Mouse (Mus musculus) forebrain, embryonic 11.5 days (tissue): ENCODE data around the gene Sema4b. TPM values are rescaled to one million over a fixed set of nuclear protein-coding genes. Genes with fewer than 3 reads are reported as not detected.

Source experiments
- ATAC-seq: fragments of 200-750 bp; cut with Nextera tagmentation; replicated peaks from 2 replicates; pipeline ENCODE4 v1.8.0; 2017; ENCODE audit warnings: moderate TSS enrichment; ENCODE audit not compliant: low FRiP score
- DNase-seq: peaks from one replicate; pipeline ENCODE4 v3.0.0-alpha.2; 2017; ENCODE audit warnings: low spot score
- H3K27ac ChIP-seq: fragments of 300-500 bp; sonication (generic); 2 replicates; pipeline ENCODE4 v1.5.1; 2014; ENCODE audit warnings: low read depth, low read length
- H3K27me3 ChIP-seq: fragments of 300-500 bp; sonication (generic); 2 replicates; pipeline ENCODE4 v1.6.1; 2014; ENCODE audit warnings: mild to moderate bottlenecking, low read length, mixed read lengths; ENCODE audit not compliant: control insufficient read depth, insufficient read depth
- H3K36me3 ChIP-seq: fragments of 300-500 bp; sonication (generic); 2 replicates; pipeline ENCODE4 v1.6.1; 2014; ENCODE audit warnings: mild to moderate bottlenecking, low read length, moderate library complexity, mixed read lengths; ENCODE audit not compliant: control insufficient read depth, insufficient read depth
- H3K4me1 ChIP-seq: fragments of 300-500 bp; sonication (generic); replicated peaks from 2 replicates; pipeline ENCODE4 v1.6.1; 2014; ENCODE audit warnings: low read length, mixed read lengths; ENCODE audit not compliant: control insufficient read depth, insufficient read depth
- H3K4me2 ChIP-seq: fragments of 300-500 bp; sonication (generic); 2 replicates; pipeline ENCODE4 v1.6.1; 2014; ENCODE audit warnings: low read depth, mild to moderate bottlenecking, low read length, moderate library complexity, mixed read lengths; ENCODE audit not compliant: severe bottlenecking
- H3K4me3 ChIP-seq: fragments of 300-500 bp; sonication (generic); 2 replicates; pipeline ENCODE4 v1.5.1; 2014; ENCODE audit warnings: low read depth, low read length
- H3K9ac ChIP-seq: fragments of 300-500 bp; sonication (generic); 2 replicates; pipeline ENCODE4 v1.6.1; 2014; ENCODE audit warnings: low read length
- H3K9me3 ChIP-seq: fragments of 300-500 bp; sonication (generic); 2 replicates; pipeline ENCODE4 v1.6.1; 2016; ENCODE audit warnings: low read length, mixed read lengths; ENCODE audit not compliant: control insufficient read depth
- WGBS: fragments of 180-500 bp; shearing (Covaris S2); extraction: QIAGEN DNeasy Blood & Tissue Kit; methylation state at CpG from one replicate; pipeline ENCODE4 v1.1.7; 2014; 5-methylcytosine and 5-hydroxymethylcytosine counted together
- polyA plus RNA-seq: library from polyadenylated mRNA; unstranded; fragments of >200 nt; fragmentation: Nextera tagmentation; extraction: Ambion mirVana; gene quantifications from 2 replicates; pipeline ENCODE4 v1.2.1, GENCODE M21; 2014

Sema4b gene
- 15.7 and 17.3 TPM in 2 replicates for polyA plus RNA-seq

GRCm38 (mm10) chr7:80186531-80187296, at the start of gene Sema4b:
Sema4b (plus strand) TSS chr7:80186841.
- no peaks in the 10 kb centered on the region for H3K9me3 ChIP-seq
- H3K9ac ChIP-seq, result peak within 1 kb of the TSS; percentile 66
- peaks cover 27% of the 10 kb centered on the region for H3K4me1 ChIP-seq
- H3K27ac ChIP-seq, result peak within 1 kb of the TSS; percentile 92
- H3K4me3 ChIP-seq, result peak within 1 kb of the TSS; percentile 46
- peak; percentile 97 for DNase-seq
- WGBS, result 2% methylated on average over 51 of the region's 51 CpGs
- peak; percentile 97 for ATAC-seq
- no peaks in the 10 kb centered on the region for H3K36me3 ChIP-seq
- no peaks in the 10 kb centered on the region for H3K27me3 ChIP-seq
- H3K4me2 ChIP-seq, result peak within 1 kb of the TSS; percentile 68

GRCm38 (mm10) chr7:80138375-80138774, 48.3 kb upstream of the Sema4b start:
- Histone ChIP-seq H3K27ac (no peak overlapping the region), H3K4me2 (no peak overlapping the region), H3K9ac (no peak overlapping the region), H3K4me3 (no peak overlapping the region), H3K9me3 (no peaks in the 10 kb centered on the region; the same call in 1 of the 2 replicates), H3K27me3 (no peaks in the 10 kb centered on the region), H3K4me1 (peaks cover 2% of the 10 kb centered on the region), H3K36me3 (no peaks in the 10 kb centered on the region)
- 83% methylated on average over 1 of the region's 1 CpGs for WGBS
- ATAC-seq (no peak), DNase-seq (no peak)

GRCm38 (mm10) chr7:80140815-80141214, 45.8 kb upstream of the Sema4b start:
- Histone ChIP-seq H3K36me3 (no peaks in the 10 kb centered on the region), H3K27me3 (no peaks in the 10 kb centered on the region), H3K4me2 (no peak overlapping the region), H3K9ac (no peak overlapping the region), H3K9me3 (no peaks in the 10 kb centered on the region; the same call in 1 of the 2 replicates), H3K27ac (no peak overlapping the region), H3K4me1 (peaks cover 2% of the 10 kb centered on the region), H3K4me3 (no peak overlapping the region)
- peak; percentile 87 for DNase-seq
- 15% methylated on average over 9 of the region's 9 CpGs for WGBS
- ATAC-seq, result peak; percentile 72; the same call in 1 of the 2 replicates

- 56% methylated on average over 22 of the region's 22 CpGs for WGBS
- Histone ChIP-seq H3K4me2 (no peak overlapping the region), H3K9me3 (no peaks in the 10 kb centered on the region), H3K27ac (no peak overlapping the region), H3K4me1 (peaks cover 2% of the 10 kb centered on the region), H3K27me3 (no peaks in the 10 kb centered on the region), H3K4me3 (no peak overlapping the region), H3K9ac (no peak overlapping the region), H3K36me3 (no peaks in the 10 kb centered on the region)
- ATAC-seq (0 out of 2 replicates have a peak, but pooled peaks have one; percentile 36), DNase-seq (no peak)
Observed at GRCm38 (mm10) chr7:80143331-80144273, 43.0 kb upstream of the Sema4b start.

- no peak overlapping the region for H3K9ac ChIP-seq
- H3K27me3 ChIP-seq, result no peaks in the 10 kb centered on the region
- ATAC-seq (no peak), DNase-seq (no peak)
- WGBS, result 87% methylated on average over 7 of the region's 7 CpGs
- H3K9me3 ChIP-seq, result no peaks in the 10 kb centered on the region
- no peaks in the 10 kb centered on the region for H3K36me3 ChIP-seq
- no peak overlapping the region for H3K27ac ChIP-seq
- no peak overlapping the region for H3K4me3 ChIP-seq
- peaks cover 2% of the 10 kb centered on the region for H3K4me1 ChIP-seq
- H3K4me2 ChIP-seq, result no peak overlapping the region
Observed at GRCm38 (mm10) chr7:80144695-80145094, 41.9 kb upstream of the Sema4b start.

DNA sequence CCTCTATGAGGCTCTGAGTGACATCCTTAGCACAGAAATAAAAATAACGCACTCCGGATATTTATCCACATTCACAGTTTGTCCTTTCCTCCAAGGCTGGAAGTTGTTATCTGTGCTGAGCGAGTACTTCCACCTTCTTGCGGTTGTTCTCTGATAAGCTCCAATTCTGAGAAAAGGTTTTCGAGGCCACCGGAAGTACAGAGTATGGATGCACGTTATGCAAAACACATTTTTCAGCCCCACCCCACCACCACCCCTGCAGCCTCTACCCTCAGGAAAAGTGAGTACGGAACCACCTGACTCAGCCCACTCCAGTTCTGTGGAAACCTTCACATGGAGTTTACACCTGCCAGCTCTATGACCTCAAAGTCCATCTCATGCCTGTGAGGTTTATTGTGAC, 40.6 kb upstream of the Sema4b start:
- no peaks in the 10 kb centered on the region for H3K36me3 ChIP-seq
- no peaks in the 10 kb centered on the region for H3K9me3 ChIP-seq
- no peak for ATAC-seq
- no peak overlapping the region for H3K9ac ChIP-seq
- DNase-seq, result no peak
- no peaks in the 10 kb centered on the region for H3K27me3 ChIP-seq
- WGBS, result 90% methylated on average over 8 of the region's 8 CpGs
- no peak overlapping the region for H3K4me2 ChIP-seq
- H3K27ac ChIP-seq, result no peak overlapping the region
- H3K4me3 ChIP-seq, result no peak overlapping the region
- H3K4me1 ChIP-seq, result no peaks in the 10 kb centered on the region; the same call in none of the 2 replicates

DNA sequence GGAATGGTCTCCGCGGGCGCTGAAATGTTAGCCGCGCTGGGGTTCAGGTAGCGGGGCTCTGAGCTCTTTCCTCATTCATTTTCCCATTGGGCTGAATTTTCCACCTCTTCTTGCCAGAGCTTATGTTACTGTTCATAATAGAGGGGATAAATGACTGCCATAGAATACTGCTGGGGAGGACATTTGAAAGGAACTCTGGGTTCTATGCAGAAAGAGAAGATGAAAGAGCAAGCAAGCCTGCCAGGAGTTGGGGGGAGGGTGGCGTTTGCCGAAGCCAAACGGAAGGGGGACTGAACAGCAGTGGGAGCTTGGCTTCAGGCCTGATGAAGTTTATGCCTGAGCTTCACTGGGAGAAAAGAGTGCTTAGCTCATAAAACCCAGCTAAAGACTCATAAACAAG, 37.3 kb upstream of the Sema4b start:
- Histone ChIP-seq H3K4me2 (no peak overlapping the region), H3K27me3 (no peaks in the 10 kb centered on the region), H3K4me1 (no peaks in the 10 kb centered on the region), H3K27ac (no peak overlapping the region), H3K9ac (no peak overlapping the region), H3K4me3 (no peak overlapping the region), H3K9me3 (no peaks in the 10 kb centered on the region), H3K36me3 (no peaks in the 10 kb centered on the region)
- 64% methylated on average over 9 of the region's 9 CpGs for WGBS
- DNase-seq, result no peak
- ATAC-seq, result no peak

DNA sequence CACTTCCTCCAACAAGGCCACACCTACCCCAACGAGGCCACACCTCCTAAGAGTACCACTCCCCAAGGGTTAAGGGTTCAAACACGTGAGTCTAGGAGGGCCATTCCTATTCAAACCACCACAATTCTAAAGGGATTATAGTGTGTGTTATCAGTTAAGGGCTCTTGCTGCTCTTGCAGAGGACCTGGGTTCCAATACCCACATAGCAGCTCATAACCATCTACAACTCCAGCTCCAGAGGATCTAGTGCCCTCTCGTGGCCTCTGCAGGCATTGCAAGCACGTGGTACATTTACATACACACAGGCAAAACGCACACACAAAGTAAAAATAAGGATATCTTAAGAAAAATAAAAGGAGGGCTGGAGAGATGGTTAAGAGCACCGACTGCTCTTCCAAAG, 34.5 kb upstream of the Sema4b start:
- Histone ChIP-seq H3K4me1 (no peaks in the 10 kb centered on the region), H3K9ac (no peak overlapping the region), H3K27ac (no peak overlapping the region), H3K9me3 (no peaks in the 10 kb centered on the region), H3K4me2 (no peak overlapping the region), H3K36me3 (no peaks in the 10 kb centered on the region), H3K27me3 (no peaks in the 10 kb centered on the region), H3K4me3 (no peak overlapping the region)
- ATAC-seq (no peak), DNase-seq (peak; percentile 69)
- 64% methylated on average over 6 of the region's 6 CpGs for WGBS
